Mouse (Mus musculus) kidney, adult 18-20 months (tissue): ENCODE results near the gene St6galnac1.

Experiments used
- DNase-seq: peaks from one replicate; pipeline ENCODE4 v3.0.0; 2021

St6galnac1 gene

DNA sequence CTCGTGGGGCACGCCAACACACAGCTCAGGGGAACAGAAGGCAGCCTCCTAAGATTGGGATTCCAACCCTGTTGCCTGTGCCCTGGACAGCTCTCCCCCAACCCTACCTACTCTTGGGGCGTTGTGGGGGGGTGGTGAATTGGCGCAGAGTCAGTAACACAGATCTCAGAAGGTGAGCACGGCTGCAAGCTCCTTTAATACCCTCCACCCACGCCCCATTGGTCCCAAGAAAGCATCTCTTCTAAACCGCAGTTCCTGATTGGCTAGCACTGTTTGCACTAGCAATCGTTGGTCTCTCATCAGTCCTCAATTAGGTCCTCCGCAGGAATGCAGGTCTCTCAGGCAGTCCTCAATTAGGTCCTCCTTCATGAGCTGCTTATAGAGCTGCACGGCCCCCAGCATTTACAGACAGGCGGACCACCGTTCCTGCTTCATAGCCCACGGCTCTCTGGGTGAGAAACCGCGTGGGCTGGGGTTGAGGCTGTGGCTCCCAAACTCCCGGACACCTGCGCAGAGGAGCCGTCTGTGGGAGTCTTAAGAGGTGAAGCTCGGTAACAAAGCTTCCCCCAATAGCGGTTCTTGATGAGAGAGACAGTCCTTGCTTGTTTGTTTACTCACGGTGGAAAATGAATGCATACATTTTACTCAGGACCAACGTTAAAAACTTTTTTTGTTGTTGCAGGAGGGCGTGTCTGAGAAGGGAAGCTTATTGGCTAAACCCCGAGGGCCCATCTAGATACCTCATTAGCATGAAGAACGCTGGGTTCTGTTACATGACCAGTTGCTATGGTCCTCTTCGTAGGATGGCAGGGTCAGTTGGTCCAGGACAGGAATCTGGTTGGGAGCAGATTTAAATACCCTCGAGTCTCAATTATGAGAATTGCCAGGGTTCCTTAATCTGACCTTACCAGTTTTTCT, 50.0 kb downstream of the St6galnac1 start:
- no peak for DNase-seq

GRCm38 (mm10) chr11:116723064-116723463, 52.2 kb downstream of the St6galnac1 start:
- DNase-seq: no peak

DNA sequence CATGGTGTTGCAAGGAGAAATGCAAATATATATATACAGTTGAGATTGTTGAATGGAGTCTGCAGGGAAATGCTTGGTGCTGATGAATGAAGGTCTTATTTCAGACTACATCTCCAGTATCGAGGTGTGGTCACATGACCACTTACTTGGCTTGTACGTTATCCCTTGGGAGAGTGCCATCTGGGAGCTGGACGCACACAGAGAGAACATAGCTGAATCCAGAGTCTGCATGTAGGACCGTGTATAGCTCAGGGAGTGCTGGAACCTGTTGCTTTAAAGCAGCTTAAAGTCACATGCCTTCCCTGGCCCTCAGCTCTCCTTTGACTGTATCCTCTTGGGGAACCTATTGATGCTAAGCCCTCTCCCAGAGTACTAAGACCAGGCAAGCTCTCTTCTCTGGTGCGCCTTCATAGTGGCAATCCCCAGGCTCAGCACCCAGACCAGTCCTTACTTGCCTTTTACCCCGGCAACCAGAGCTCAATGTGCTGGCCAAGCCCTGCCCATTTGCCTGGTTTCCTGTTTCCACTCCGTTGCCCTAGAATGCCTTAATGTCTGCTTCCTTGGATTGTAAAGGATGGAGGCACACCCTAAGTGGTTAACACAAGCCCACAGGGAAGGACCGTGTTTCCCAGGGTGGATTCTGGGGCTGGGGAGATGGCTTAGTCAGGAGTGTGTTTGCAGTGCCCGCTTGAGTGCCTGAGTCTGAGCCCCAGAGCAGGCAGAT, 53.6 kb downstream of the St6galnac1 start:
- DNase-seq: no peak

- no peak for DNase-seq
Measured at GRCm38 (mm10) chr11:116720319-116720865, 54.9 kb downstream of the St6galnac1 start.
